Mouse (Mus musculus) WW6 (cell line): ENCODE data around the gene Scaf11.
"Not testable (repeated sequence)": the region's sequence is repeated elsewhere in the genome, so short reads cannot be mapped to it uniquely, and the experiment has no call there.

Experiments
- DNase-seq: peaks from one replicate; pipeline ENCODE4 v3.0.0-alpha.2; 2013; ENCODE audit warnings: low read depth, low spot score

Scaf11 gene

DNA sequence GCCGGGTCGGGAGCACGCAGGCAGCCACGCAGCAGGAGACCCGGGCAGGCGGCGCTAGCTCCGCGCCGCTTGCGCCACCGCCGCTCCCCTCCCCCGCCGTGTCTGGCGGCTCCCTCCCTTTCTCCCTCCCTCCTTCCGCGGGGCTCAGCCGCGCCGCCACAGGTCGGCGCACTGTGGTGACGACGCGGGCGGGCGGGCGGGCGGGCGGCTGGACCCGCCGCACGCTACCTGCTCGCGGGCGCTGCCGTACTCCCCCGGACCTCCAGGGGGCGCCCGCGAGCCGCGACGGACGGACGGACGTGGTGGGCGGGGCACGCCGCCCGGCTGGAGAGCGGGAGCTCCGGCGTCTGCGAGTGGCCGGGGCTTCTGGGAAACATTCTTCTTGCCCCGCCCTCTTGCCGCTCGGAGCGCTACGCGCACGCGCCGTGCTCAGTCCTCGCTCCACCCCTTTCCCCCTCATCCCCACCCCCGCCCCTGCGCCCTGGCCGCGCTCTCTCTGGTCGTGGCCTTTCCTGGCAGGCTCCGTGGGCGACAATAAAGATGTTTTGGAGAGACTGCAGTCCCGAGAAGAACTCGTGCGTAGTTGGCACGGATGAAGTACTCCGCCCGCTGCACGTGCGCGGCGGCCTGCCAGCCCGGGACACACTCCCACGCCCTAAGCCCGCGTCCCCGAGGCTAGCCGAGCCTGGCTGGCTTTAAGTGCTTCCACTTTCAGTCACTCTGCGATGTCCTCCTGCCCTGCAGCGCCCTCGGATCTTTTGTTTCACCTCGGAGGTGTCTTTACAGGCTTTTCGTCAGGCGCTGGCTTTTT, at the start of gene Scaf11:
TSS of gene Scaf11 (minus strand) at position 114 of the 811 bp plus-strand sequence.
- DNase-seq = peak; percentile 89

DNA sequence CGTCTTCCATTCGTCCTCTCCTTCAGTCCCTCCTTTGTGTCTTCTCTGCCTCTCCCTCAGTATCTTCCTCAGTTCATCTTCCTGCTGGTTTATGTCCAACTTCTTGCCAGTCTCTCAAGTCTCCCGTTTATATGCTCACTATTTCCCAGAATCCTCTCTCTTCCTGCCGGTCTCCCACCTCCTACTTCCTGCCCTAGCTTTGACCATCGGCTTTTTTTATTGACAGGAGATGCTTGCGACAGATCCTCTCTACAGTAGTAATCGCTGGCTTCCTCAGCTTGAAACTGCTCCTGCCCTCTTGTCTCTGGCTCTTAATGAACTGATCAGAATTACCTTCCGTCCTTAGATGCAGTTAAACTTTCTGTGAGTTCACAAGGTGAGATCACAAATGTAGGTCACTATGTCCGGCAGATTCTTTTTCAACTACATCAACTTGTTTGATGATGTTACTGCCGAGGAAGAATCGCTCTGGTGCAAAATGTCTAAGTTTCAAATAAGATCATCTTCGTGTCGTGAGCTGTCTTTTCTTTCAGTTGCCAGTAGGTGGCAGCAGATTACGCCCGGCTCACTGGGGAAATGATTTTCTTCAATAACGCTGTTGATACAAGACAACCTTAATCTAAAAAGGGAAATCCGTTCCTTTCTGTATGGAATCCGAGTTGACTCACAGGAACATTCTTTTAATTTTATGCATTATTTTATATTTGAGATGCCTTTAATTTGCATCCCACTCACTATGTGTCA, 46.6 kb upstream of the Scaf11 start:
- no peak for DNase-seq

DNA sequence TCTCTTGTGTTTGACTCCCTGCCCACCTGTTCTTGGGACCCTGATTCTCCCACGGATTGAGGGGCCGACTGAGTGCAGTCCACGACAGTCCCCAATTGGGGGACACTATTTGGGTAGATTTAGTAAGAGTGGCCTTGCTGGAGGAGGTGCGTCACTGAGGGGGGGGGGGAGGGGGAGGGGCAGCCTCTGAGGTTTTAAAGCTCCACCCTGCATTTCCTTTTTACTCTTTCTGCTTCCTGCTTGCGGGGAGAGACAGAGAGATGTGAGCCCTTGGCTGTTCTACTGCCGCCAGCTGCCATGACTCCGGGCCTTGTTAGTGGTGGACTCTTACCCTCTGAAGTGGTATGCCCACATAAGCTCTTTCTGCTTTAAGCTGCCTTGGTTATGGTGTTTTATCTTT, 37.0 kb upstream of the Scaf11 start:
- no peak for DNase-seq

DNA sequence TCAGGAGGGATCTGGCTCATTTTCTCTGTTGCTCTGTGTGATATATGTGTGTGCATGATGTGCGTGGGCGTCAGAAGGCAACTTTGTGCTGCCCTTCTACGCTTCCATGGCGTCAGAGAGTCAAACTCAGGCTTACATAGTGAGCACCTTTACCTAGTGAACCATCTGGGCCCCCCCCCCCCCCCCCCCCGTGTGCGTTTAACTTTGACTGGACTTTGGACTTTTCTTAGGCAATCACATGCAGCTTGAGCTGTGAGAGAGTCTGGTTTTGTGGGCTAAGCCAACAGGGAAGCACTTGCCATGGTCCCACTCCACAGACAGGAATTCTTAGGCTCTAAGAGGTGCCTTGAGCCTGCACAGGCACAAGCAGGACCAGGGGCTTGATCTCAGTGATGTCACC, 33.6 kb upstream of the Scaf11 start:
- DNase-seq = no peak

DNA sequence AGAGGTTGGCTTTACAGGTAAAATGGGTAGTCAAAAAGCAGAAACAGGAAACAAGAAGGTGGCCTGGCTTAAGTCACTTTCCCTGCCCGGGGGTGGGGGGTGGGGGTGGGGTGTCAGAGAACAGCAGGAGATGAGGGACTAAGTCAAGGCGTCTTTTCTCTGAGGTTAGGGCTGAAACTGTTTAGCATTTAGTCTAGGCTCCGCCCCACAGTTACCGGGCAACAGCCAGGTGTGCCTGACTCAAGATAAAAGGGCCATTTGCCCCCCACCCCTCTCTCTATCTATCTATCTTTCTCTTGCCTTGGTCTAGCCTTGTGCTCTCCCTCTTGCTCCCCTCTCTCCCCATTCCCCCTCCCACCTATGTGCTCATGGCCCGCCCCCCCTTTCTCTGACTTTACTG, 32.9 kb upstream of the Scaf11 start:
- no peak for DNase-seq

DNA sequence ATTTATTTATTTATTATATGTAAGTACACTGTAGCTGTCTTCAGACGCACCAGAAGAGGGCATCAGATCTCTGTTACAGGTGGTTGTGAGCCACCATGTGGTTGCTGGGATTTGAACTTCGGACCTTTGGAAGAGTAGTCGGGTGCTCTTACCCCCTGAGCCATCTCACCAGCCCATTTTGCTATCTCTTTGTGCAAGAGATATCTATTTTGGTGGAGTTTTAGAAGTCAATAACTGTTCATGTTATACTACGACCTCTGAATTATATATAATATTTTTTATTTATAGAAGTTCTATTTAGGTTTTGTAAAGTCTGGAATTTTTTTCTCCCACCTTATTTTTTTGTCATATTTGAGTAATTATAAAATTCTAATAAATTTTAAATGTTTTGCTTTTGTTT, 32.3 kb upstream of the Scaf11 start:
- DNase-seq = not testable (repeated sequence)

DNA sequence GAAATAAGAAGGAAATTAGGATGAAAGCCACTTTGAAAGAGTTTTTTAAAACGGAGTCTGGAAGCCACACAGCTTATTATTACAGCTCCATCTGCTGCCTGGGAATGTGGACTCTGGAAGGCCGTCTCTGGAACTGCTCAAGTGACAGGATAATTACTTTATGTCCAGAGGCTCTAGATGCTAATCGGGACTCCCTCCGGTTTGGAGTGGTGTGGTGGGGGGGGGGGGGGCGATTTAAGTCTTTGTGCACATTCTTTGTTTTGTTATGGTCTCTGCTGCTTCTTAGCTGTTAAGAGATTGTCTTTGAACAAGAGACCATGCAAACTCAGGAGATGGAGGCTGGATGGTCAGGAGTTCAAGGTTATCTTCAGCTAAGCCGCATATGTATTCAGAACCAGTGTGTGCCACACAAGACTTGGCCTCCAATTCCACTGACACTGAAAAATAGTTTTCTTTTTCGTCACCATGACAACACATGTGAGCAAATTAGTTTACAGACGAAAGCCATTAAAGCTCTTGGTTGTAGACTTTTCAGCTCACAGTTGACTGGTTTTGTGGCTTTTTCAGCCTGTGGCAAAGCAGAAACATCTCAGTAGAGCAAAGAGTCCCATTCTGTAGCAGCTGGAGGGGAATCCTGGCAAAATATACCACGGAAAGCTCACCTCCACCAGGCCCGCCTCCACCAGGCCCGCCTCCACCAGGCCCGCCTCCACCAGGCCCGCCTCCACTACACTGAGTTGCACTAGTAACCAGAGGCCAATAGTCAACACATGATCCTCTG, 31.4 kb upstream of the Scaf11 start:
- DNase-seq = no peak

DNA sequence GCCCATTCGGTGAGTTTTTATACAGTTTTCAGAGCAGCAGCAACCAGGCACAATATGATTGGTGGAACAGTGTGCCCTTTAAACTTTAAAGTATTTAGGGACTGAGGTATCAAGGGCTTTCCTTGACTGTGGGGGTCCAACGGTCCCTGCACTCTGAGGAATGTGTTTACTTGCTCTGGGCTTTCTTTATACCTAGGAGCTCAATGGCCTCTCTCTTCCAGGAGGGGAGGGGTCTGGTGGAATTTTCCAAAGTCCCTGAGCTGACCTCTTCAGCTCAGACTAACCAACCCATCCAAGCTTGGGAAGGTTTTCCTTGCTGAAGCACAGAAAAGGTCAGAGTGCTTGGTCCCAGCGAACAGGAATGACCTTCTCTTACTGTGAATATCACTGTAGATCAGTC, 30.8 kb upstream of the Scaf11 start:
- DNase-seq = no peak

DNA sequence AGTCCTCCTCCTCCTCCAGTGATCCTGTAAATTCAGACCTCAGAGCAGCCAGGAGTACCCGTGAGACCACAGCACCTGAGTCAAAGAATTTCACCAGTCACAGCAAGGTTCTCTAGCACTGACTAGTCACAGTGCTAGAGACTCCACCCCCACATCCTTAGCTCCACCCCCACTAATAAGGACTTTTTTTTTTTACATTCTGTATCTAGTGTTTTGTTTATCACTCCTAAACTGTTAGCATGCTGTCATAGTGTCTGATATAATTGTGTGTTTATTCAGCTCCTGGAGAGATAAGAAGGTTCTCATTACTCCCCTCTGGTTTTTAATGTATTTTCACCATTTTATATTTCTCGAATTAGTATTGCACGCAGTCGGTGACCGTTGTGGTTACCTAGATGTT, 29.5 kb upstream of the Scaf11 start:
- DNase-seq = no peak

DNA sequence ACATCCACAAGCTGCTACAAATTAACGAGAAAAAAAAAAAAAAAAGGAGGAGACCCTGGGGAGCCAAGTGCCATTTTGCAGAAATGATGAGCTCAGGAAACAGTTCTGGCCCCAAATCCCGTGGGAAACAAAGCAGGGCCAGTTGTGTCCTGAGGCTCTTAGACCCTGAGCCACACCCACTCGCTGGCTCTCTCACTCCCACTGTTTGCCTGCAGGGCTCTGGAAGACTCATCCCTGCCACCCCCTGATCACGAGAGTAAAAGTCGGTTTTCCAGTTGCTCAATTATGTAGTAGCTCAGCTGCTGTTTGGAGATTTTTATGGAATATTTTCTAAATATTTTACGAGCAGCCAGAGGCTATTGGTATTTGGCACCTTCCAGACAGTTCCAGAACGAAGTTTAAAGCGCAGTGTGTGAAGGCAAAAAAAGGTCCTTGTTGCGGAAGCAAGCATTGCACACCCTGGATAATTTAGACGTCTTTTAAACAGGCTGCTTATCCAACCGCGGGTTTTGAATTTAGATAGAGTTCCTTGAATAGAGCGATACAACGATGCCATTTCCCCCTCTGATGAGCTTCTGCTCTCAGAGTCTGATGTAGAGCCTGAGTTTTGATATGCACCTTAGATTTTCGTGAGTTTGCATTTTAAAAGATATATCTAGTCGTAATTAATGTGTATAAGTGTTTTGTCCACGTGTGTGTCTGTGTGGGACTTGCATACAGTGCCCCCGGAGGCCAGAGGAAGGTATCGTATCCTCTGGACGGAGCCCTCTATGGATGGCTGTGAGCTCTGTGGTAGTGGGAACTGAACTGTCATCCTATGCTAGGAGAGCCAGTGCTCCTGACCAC, 28.5 kb upstream of the Scaf11 start:
- no peak for DNase-seq

DNA sequence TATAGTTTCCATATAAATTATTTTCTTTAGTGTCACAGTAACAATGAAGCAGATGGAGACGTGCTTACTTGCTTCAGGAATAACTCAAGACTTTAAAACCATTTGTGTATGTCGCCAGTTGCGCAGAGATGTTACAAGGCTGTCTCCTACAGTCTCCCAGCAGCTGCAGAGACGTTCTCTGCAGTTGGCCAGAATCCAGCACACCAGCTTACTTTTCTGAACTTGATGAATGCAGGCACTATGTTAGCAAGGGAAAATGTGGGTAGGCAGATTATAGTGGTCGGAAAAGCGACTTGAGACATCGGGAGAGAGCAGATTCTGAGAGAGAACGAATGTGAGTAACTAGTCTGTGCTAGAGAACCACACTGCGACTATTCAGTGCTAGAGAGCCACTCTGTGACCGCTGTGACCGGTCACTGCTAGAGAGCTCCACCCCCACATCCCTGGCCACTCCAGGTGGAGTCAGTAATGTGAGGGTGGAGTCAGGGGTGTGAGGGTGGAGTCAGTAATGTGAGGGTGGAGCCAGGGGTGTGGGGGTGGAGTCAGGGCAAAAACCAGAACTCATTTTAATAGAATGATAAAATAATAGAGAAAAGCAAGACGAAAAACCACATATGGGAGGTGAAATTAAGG, 26.5 kb upstream of the Scaf11 start:
- no peak for DNase-seq

DNA sequence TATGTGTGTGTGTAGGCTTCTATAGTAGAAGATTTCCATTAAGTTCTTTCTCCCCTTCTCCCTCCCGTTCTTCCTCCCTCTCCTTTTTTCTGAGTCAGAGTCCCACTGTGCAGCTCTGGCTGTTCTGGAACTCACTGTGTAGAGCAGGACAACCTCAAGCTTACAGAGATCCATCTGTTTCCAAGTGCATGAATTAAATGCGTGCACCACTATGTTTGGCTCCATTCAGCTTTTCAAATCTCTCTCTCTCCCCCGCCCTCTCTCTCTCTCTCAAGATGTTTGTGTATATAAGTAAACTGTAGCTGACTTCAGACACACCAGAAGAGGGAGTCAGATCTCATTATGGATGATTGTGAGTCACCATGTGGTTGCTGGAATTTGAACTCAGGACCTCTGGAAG, 20.2 kb upstream of the Scaf11 start:
- no peak for DNase-seq

DNA sequence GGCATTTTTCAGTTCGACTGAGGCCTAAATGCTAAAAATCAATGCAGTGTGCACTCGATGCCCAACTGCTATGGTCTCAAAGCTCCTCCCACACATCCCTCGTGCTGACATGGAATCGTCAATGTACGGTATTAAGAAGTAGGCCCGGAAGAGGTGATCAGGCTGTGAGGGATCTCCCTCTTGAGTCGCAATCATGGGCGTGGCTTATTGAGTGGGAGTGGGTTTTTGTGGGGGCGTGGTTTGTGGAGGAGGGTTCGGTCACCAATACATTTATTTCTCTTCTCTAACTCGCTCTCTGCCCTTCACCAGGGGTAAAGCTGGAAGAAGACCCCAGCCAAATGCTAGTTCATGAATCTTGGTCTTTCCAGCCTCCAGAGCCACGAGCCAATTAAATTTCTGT, 17.4 kb upstream of the Scaf11 start:
- DNase-seq = no peak

DNA sequence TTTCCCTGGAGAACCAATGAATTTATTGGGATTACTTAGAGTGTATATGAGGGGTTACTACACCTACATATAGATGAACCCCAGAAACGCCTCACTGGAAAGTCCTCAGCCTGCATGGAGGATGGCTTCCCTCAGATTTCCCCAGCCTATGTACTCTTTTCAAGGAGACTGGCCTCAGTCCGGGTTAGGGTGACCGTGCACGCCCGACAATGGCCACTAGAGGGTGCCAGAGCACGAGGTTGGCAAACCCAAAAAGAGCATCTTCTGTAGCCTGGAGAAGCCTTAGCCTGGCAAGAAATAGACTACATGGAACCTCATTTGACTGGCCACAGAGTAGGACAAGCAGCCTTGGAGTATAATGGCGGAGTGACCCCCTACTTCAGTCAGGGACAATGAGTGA, 15.7 kb upstream of the Scaf11 start:
- DNase-seq = no peak

DNA sequence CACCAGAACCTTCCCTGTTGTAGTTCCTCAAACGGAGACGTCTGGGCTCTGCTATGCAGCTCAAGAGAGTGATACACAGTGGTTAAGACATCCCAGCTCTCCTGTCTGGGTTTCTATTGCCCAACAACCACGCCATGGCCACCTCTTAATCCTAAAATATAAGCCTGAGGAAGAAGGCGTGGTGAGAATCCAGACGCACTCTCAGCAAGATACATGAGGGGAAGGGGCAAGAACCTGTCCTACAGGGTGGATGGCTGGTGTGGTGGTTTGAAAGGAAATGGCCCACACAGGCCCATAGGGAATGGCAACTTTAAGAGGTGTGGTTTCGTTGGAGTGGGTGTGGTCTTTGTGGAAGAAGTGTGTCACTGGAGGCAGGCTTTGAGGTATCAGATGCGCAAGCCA, 14.9 kb upstream of the Scaf11 start:
- no peak for DNase-seq

DNA sequence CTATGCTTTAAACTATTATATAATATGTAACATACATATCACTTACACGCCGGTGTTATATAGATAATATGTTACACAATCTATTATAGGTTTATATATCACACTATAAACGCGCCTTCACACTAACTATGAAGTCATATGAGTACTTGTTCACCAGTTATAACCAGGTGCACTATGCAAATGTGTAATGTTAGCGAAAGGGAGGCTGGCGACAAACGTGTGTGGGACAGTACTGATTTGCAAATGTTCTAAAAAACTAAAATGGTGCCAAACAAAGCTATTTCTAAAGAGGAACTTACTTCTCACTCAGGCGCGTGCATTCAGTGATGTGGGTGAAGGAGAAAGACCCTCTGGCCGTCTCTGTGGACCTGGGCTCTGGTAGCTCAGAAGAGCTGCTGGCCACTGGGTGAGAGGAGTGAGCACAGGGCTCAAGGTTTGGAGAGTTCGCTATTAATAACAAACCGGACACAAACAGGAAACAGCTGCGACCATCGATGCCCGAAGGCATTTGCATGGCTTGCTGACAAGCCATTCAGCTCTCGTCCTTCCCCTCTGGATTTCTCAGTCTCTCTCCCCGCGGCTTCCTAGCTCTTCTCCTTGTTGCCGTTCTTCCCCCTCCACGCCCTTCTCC, 13.8 kb upstream of the Scaf11 start:
- no peak for DNase-seq

DNA sequence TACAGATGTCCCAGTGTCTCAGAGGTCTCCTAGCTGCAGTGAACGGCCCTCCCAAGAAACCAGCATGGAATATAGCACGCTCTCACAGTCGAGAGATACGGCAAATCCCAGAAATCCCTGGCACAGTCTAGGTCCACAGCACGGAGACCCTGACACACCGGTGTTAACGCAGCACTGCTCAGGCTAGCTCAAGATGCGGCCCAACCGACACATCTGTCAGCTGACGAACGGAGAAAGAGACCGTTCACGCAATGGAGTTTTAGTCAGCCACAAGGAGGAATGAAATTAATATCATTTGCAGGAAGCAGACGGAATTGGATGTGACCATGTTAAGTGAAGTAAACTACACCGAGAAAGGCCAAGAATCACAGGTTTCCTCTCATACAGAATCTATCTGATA, 13.3 kb upstream of the Scaf11 start:
- no peak for DNase-seq

DNA sequence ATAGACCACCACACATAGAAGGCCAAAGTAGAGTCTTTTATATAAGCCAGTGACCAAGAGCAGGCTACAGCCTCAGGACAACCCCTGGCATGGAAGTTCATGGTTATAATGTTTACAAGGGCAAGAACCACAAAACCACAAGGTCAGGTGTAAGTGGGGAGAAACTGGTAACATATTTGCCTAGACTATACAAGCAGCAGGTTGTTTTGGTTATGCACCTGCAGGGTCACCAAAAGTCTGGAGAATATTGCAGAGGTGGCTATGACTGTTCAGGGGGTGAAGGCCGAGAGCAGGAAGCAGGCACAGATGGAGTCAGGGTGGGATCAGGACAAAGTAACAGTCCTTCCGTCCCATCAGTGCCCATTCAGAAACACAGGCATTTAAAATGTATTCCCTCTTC, 7.7 kb upstream of the Scaf11 start:
- DNase-seq = no peak

DNA sequence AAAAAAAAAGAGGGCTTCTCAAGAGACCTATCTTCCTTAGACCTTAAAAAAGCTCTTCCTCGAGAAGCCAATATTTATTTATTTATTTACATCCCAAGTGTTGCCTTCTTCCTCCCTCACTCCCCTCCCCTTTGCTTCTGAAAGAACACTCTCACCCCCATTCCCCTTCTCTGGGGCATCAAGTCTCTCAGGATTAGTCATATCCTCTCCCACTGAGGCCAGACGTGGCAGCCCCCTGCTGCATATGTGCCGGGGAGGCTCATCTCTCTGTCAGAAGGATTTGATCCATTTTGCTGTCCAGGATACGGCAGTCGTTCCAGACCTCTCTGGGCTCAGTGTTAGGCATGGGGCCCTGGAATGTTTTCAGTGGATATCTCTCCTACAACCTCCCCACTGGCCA, 7.2 kb upstream of the Scaf11 start:
- no peak for DNase-seq

DNA sequence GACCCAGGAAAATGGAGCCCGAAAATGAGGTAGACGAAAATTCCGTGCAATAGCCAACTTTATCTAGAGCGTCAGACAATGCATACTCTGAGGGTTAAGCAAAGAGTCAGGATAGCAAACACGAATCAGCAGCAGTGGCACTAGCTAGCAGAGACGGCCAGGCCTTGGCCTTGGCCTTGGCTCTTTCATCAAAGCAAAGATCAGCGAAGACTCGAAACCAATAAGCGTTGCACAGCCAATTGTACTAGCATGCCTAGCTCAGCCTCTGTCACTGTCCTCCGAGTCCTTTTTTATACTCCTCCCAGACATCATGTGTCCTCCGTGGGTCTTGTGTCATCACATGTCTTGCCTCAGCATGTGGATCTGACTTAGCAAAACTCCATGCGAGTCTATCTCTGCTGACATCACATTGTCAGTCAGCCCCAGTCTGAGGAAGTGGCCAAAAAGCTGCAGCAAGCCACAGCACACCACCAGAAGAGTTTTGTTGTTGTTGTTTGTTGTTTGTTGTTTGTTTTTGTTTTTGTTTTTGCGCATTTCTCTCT, 5.8 kb upstream of the Scaf11 start:
- no peak for DNase-seq
